Mouse (Mus musculus) liver, adult 10 weeks (tissue): Measurements from ENCODE around the gene Dcaf1. TPM values are rescaled to one million over a fixed set of nuclear protein-coding genes. Genes with fewer than 3 reads are reported as not detected.

Source experiments
- polyA plus RNA-seq: library from polyadenylated mRNA; stranded (reverse); fragments of 350-450 nt; fragmentation: Illumina TruSeq; extraction: RNeasy Lipid Tissue Mini Kit (QIAGEN cat#74804); gene quantifications from one replicate; pipeline ENCODE4 v1.2.3, GENCODE M21; 2014; ENCODE audit warnings: low read depth, low replicate concordance

Dcaf1 gene
- 13.6 TPM for polyA plus RNA-seq

GRCm38 (mm10) chr9:106821618-106822380, at the start of gene Dcaf1:
Gene Dcaf1 (plus strand): TSS chr9:106821874.

DNA sequence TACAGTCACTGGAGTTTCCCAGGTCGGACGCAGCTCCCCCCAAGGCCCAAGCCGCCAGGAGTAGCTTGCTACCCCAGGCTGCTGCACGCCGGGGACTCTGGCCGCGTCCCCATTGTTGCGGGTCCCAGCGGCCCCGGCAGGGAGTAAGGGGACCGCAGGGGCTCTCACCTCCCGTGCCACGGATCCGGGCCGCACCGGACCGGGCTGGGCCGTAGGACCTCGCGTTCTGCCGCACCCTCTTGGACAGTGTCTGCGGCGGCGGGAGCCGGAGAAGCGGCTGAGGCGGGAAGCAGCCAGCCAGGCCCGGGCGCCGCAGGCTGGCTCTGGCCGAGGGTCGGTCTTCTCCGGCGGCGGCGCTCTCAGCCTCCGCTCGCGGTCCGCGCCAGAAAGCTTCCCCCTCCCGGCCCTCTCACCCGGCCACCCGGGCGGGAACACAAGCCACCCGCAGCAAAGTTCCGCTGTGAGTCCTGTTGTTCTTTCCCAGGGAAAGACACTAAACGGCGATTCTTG, 32.8 kb upstream of the Dcaf1 start, which contains the start of gene Rad54l2:
TSS of gene Rad54l2 (minus strand) at position 383 of the 510 bp plus-strand sequence.

GRCm38 (mm10) chr9:106886828-106887702, 65.4 kb downstream of the Dcaf1 start, which contains the start of gene Rbm15b:
Gene Rbm15b (minus strand): TSS chr9:106887428.

DNA sequence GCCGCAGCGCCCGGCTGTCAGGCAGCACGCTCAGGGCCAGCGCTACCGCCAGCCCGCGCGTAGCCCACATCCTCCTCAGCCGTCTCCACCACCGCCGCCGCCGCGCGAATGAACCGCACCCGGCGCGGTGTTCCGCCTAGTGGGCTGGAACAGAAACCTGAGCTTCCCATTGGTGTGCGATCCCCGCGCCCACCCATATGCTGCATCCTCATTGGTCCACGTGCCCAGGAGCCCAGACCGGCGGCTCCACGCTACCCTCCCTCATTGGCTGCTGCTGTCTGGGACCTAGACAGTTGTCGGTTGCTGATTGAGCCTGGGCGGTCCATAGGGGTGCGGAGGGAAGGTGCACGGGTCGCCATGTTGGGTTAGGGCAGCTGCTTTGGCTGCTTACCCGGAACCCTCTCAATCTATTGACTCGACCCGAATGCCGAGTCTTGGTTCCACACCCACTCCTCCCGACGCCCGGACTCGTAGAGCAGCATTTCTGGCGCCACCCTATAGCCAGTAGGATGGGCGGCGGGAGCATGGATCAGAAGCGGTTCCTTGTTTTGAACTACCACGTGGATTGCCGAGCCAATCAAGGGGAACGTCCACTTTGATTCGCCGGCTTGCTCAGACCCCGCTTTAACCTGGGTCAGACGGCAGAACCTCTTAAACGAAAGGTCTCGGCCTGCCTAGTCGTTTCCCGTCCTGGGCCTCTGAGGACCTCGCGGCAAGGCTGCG, 70.3 kb downstream of the Dcaf1 start, which contains the start of gene Manf:
TSS of gene Manf (minus strand) at position 151 of the 723 bp plus-strand sequence.

Other genes with a start within 250 kb of the Dcaf1 start
- not detected for gene Iqcf6, start 195.3 kb upstream of the Dcaf1 start, polyA plus RNA-seq
- gene Grm2, start 165.8 kb upstream of the Dcaf1 start, polyA plus RNA-seq, result not detected
- gene Tex264, start 135.9 kb upstream of the Dcaf1 start, polyA plus RNA-seq, result 15.1 TPM
- gene Rad54l2, start 32.7 kb upstream of the Dcaf1 start, polyA plus RNA-seq, result 7.7 TPM
- gene Rbm15b, start 65.6 kb downstream of the Dcaf1 start, polyA plus RNA-seq, result 3.2 TPM
- 157 TPM for gene Manf, start 70.1 kb downstream of the Dcaf1 start, polyA plus RNA-seq